Mouse (Mus musculus): ENCODE measurements around the gene Gng5.

DNA sequence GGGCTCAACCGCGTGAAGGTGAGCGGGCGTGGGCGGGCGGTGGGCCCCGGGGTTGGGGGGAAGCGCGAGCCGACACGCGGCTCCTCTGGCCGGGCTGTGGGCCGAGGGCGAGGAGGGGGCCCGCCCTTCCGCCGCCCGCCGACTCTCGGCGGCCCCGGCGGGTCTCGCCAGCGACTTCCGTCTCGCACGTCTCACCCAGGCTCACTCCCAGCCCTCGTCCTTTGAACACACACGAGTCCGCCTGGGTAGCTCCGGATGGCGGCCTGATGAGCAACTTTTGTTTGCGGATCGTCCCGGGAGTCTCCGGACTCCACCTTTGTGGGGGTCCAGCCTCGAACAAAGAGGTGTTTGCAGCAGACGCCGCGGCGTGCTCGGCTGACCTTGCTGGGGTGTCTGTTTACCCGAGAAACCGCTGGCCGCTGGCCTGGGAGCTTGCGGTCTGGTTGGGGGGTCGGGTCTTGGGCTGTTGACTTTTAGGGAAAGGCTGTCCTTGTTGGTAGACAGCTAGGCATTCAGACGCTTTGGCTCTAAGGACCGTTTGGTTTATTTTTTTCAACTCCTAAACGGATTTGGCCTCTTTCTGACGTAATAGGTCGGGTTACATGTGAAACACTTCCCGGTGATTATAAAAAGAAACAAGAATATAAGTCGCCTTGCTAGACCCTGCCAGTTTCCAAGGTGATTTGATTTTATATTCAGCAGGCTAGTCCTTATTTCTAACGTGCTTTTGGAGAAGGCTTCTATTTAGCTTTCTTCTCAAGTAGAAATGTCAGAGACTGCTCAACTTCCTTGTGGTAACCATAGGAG lies 599 bp downstream of the Gng5 start:
- no peak for TF ChIP-seq CTCF (IDR thresholded peaks at IDR 0.05; ENCODE audit: extremely low read depth, insufficient read depth, low read length)
- TF ChIP-seq POLR2A (IDR thresholded peaks at IDR 0.05; ENCODE audit: extremely low read depth, insufficient read depth, low read length) = no peak

Measured in cortical plate, adult 2 months (tissue).